Mouse (Mus musculus): ENCODE results near the gene Ggt1.
"Not testable (repeated sequence)": the region's sequence is repeated elsewhere in the genome, so short reads cannot be mapped to it uniquely, and the experiment has no call there.

The Ggt1 gene

DNA sequence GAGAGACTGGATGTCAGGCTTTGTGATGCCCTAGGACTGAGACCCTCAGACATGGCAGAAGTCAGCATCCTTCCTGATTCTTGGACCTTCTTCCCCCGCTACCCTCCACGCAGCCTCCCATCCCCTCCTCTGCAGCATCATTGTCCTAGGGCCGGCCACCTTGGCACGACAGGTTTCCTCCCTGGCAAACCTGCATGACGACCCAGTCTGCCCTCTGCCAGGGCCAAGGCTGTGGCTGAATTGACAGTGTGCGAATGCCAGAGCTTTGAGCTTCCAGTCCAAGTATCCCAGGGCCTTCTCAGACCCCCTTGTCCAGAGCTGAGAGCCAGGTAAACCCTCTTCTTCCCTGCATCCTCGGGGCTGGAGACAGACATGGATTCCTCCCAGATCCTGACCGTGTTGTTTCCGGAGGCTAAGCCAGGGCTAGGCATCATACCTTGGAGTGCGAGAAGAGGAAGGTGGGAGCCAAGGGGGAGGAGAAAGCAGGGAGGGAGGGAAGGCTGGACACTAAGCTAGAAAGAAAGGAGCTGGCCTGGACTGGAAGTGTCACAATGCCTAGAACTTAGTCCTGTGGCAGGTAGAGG lies at the start of gene Ggt1:
Gene Ggt1, plus strand, starts transcription at position 534 of the 584 bp plus-strand sequence.
- in situ Hi-C loops (cut with MboI; ENCODE audit: unreplicated experiment in 2 of 2), result no loop called here

- in situ Hi-C loops (cut with MboI; ENCODE audit: unreplicated experiment in 2 of 2), result no loop called here
Observed at GRCm38 (mm10) chr10:75511897-75512296, 49.5 kb upstream of the Ggt1 start.

DNA sequence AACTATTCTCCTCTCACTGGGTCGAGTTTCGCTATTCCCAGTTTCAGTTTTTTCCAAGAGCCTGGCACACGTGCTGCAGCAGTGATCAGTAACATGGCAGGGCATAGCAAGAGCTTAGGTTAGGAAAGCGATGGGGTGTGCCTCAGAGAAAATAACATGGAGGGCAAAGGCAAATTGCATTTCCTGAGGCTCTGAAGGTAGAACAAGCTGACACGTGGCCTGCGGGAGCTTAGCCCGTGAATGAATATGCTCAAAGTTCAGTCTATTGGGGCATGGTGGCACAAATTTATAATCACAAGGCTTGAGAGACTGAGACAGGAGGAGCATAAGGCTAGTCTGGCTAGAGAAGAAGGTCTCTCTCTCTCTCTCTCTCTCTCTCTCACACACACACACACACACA lies 48.6 kb upstream of the Ggt1 start:
- in situ Hi-C loops (cut with MboI; ENCODE audit: unreplicated experiment in 2 of 2), result no loop called here

DNA sequence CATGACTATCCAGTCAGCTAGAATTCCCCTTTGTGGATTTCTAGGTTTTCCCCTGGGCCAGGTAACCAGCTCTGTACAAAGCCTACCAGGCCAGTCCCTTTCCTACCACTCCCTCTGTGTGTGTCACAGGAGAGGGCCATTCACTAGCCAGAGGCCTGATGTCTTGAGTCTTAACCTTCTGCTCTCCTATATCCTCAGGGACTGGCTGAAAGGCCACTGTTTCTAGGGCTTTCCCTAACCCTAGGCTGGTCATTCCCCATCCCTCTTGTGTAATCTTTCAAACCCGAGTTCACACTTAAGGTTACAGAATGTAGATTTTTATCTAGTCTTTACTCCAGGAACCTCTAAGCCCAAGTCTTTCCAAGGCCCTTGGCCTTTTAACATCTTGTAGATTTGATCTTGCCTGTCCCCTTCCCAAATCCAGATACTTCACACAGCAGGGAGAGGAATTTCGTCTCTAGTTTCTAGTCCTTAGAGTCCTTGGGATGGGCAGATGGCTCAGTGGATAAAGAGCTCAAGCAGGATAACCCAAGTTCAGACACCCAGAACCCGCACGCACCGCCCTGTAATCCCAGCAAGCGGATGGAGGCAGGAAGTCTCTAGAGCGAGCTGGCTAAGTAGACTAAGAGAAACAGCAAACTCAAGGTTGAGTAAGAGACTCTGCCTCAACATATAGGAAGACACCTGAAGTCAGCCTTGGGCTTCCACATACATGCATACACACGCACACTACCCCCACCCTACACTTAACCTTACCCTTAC lies 47.9 kb upstream of the Ggt1 start:
- in situ Hi-C loops (cut with MboI; ENCODE audit: unreplicated experiment in 2 of 2), result no loop called here

DNA sequence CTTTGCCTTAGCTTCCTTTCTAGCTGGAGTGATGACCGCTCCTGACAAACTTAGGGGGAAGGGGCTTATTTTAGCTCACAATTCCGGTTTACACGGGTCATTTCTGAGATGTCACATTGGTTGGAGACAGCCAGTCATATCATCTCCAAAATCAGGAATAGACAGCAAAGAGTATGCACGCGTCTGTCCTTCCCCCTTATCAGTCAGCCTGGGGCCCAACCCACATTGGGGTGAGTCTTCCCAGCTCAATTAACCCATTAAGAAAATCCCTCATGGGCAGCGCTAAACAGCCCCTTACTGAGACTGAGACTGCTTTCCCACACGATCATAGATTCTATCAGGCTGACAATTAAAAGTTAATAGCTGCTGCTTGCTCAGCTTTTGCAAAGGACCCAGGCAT lies 47.0 kb upstream of the Ggt1 start:
- in situ Hi-C loops (cut with MboI; ENCODE audit: unreplicated experiment in 2 of 2), result no loop called here

GRCm38 (mm10) chr10:75515216-75516037 lies 46.0 kb upstream of the Ggt1 start:
- in situ Hi-C loops (cut with MboI; ENCODE audit: unreplicated experiment in 2 of 2), result no loop called here

GRCm38 (mm10) chr10:75516038-75516723 lies 45.2 kb upstream of the Ggt1 start:
- in situ Hi-C loops (cut with MboI; ENCODE audit: unreplicated experiment in 2 of 2), result no loop called here

DNA sequence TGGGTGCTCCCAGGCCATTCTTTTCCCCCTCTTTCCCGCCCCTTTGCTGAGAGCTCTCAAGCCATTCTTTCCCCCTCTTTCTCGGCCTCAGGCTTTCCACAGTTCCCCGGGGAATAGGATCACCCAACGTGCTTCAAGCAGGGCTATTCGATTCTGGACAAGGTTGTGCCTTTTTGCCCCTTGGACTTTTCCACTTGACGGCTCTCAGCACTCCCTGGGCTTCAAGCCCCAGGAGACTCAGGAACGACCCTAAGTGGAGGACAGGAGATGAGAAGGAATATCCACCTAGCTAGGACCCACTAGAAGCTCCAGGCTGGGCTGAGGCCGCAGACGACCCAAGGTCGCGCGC lies 44.7 kb upstream of the Ggt1 start:
- in situ Hi-C loops (cut with MboI; ENCODE audit: unreplicated experiment in 2 of 2), result no loop called here

DNA sequence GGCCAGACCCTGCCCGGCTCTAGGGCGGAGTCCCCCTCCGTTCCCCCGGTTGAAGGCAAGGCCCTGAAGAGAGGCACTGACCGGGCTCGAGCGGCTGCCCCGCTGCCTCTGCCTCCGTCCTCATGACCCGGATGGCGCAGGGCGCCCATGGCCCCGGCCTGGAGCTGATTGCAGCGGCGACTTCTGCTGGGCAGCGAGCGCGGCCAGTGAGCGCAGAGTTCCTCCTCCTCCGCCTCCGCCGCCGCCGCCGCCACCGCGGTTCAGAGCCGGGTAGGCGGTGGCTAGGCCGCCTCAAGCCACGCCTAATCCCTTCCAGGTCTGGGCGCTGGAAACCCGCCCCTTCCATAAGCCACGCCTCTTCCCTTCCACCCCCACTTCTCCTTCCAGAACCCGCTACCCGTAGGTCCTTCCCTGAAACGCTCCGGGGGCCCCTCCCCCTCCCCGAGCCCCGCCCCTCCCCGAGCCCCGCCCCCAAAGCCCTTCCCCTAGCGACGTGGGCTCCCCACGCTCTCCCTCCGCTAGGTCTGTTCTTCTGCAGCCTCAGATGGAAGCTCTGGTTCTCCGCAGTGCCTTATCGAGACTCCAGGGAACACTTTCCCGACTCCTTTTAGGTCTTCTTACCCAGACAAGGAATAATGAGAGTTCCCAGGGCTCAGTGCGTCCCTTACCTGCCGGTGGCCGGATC lies 44.2 kb upstream of the Ggt1 start, which contains the start of gene Snrpd3:
Gene Snrpd3, plus strand, starts transcription at position 479 of the 685 bp plus-strand sequence.
- in situ Hi-C loops (cut with MboI; ENCODE audit: unreplicated experiment in 2 of 2), result no loop called here

DNA sequence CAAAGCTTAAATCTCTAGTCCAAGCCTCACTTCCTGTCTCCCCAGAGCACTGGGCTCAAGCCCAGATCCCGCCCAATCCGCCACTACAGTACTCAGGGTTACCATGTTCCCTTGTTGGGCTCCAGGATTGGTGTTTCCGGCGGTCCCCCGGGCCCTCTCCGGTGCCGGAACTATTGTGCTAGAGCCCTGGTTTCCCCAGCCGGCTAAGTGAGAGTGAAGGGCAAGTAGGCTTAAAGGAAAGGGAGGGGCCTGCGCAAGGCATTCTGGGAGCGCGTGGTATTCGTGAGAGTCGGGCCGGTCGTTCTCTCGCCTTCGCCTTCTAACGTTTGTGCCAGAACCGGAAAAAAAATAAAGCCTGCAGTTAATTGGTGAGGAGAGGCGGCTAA lies 43.7 kb upstream of the Ggt1 start, which contains the start of gene Gucd1:
Gene Gucd1, minus strand, starts transcription at position 215 of the 386 bp plus-strand sequence.
- in situ Hi-C loops (cut with MboI; ENCODE audit: unreplicated experiment in 2 of 2), result no loop called here

DNA sequence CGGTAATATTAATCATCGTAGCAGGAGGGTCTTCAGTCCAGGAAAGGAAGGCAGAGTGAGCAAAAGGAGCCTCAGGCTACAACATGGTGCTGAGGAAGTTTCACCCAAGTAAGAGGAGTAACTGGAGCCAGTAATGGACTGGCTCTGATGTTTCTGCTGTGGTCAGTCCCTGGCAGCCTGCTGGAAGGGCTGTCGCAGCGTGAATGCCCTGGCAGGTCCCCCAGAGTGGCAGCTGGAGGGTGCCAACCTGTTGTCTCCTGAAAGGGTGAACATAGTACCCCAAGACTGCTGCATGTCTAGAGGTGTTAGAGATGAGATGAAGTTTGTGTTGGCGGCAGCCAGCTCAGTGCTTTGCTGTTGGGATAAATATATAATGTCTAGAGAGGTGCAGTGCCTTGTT lies 40.8 kb upstream of the Ggt1 start:
- in situ Hi-C loops (cut with MboI; ENCODE audit: unreplicated experiment in 2 of 2), result no loop called here

- in situ Hi-C loops (cut with MboI; ENCODE audit: unreplicated experiment in 2 of 2), result no loop called here
Observed at GRCm38 (mm10) chr10:75521643-75522042, 39.8 kb upstream of the Ggt1 start.

DNA sequence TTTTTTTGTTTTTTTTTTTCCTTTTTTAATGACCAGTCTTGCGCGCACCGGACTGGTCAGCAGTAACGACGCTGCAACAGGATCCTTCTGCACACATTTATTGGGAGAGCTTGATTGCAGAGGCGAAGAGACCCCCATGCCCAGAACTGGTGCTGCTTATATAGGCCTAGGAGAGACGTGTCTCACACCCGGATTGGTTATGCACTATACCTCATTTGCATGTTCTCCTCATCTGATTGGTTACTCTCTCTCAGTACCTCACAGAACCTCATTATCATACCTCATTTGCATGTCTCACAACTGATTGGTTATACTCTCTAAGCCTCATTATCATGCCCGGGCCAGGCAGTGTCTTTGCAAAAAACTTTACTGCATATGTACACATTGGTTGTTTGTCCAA lies 36.0 kb upstream of the Ggt1 start:
- in situ Hi-C loops (cut with MboI; ENCODE audit: unreplicated experiment in 2 of 2), result not testable (repeated sequence)

DNA sequence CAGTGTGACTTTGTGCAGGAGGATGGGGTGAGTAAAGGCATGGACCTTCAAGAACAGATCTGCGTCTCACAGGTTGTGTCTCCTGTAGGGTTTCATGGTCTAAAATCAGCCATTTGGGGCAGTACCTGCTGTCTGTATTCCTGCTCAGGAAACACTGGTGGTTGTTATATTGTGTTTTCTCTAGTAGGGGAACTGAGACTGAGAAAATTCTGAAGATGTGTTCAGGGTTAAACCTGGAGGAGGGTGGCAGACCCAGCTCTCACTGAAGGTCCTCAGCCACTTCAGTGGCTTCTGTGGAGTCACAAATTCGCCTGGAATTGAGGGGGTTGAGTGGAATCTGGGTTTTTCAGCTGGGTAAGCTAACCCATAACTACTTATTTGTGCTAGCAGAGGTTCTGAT lies 31.1 kb upstream of the Ggt1 start:
- in situ Hi-C loops (cut with MboI; ENCODE audit: unreplicated experiment in 2 of 2), result no loop called here

DNA sequence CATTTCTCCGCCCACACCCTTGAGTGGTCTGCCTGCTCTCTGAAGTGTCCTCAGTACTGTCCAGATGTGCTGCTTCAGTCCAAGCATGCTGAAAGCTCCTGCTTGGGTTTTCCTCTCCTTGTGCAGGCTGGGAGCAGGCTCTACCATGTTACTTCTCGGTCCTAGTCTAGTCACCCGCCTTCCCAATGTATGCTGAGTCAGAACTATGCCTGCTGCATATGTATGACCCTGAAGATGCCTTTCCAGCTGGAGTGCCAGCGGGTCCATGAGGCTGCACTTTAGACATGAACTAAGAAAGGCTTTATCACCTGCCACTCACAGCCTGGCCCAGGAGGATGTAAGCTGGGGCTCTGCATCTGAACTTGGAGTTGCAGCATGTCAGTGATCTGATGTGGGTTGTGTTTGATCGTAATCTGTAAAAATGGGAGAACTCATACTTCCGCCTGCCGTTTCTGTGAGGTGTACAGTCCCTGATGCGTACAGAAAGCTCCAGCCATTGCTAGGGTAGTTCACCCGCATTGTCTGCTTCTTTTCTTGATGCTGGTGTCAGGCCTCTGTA lies 29.8 kb upstream of the Ggt1 start:
- in situ Hi-C loops (cut with MboI; ENCODE audit: unreplicated experiment in 2 of 2), result no loop called here

DNA sequence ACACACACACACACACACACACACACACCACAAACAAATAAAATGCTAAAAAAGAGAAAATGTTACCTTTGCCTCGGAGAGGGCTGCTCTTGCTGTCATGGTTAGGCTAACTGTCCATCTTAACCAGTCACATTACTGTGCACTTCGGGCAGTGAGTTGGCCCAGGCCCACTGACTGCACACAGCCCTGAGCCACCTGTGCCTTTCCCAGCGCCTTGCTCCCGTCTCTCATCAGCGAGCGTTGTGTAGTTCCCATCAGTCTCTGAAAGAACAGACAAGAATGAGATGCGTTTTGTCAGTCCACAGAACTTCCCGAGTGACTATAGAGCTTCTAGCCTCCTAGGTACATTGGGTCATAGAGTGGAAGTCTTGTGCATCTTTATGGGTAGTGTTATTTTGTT lies 27.2 kb upstream of the Ggt1 start:
- in situ Hi-C loops (cut with MboI; ENCODE audit: unreplicated experiment in 2 of 2), result no loop called here

- in situ Hi-C loops (cut with MboI; ENCODE audit: unreplicated experiment in 2 of 2), result no loop called here
Observed at GRCm38 (mm10) chr10:75534934-75535333, 26.5 kb upstream of the Ggt1 start.

DNA sequence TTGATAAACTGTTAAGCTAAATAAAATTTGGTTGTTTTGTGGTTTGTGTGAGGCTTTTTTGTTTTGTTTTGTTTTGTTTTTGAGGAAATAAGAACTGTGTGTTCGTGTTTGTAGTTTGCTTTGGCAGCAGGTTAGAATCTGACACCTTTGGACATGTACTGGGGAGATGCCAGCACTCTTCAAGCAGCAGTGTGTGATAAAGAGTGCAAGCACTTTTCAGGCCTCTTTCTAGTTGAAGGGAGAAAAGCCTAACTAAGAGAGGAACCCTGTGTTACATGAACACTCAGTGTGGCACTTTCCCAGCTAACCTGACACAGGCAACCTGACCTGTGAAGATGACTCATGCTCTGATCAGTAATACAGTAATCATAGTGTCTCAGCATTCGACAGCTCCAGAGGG lies 26.0 kb upstream of the Ggt1 start:
- in situ Hi-C loops (cut with MboI; ENCODE audit: unreplicated experiment in 2 of 2), result no loop called here

DNA sequence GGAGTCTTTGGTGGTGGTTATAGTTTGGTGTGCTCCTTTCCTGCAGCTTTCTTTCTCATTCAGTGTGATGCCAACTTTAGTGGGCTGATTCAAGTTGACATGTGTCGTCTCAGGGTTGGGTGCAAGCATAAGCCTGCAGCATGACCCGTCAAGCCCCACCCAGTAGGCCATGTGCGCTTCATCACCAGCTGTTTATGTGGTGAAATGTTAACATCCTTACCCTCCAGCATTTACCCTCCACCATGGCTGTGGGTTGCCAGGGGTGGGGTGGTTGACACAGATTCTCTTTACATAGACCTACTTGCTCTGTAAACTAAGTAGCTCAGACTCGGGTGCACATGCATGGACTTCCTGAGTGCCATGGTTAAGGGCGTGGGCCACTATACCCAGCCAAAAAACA lies 25.3 kb upstream of the Ggt1 start:
- in situ Hi-C loops (cut with MboI; ENCODE audit: unreplicated experiment in 2 of 2), result no loop called here

DNA sequence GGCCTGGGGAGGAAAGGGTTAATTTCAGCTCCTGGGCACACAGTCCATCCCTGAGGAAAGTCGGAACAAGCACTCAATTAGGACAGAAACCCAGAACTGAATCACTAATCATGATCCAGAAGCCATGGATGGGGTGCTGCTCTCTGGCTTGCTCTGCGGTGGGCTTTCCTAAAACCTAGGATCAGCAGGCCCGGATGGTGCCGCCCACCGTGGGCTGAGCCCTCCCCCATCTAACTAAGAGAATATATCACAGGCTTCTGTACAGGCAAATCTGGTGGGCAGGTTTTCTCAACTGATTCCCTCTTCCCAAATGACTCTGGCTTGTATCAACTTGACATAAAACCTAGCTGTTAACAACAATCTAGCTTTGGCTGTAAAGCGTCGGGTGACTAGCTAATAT lies 13.5 kb upstream of the Ggt1 start:
- in situ Hi-C loops (cut with MboI; ENCODE audit: unreplicated experiment in 2 of 2), result no loop called here

All from v-Abl transformed pro-B cells (cell line).